Mouse (Mus musculus) limb, embryonic 14.5 days (tissue): ENCODE results near the gene Lgi4. TPM values are rescaled to one million over a fixed set of nuclear protein-coding genes. Genes with fewer than 3 reads are reported as not detected.

Experiments
- ATAC-seq: fragments of 200-750 bp; cut with Nextera tagmentation; 2 replicates; pipeline ENCODE4 v1.8.0; 2017; ENCODE audit warnings: low read depth, moderate number of reproducible peaks, moderate TSS enrichment; ENCODE audit not compliant: low FRiP score
- DNase-seq: peaks from one replicate; pipeline ENCODE4 v3.0.0-alpha.2; 2015; ENCODE audit warnings: low spot score
- H3K27ac ChIP-seq: fragments of 300-500 bp; sonication (generic); replicated peaks from 2 replicates; pipeline ENCODE4 v1.5.1; 2014; ENCODE audit warnings: low read depth, mild to moderate bottlenecking, low read length, moderate library complexity, mixed read lengths
- H3K27me3 ChIP-seq: fragments of 300-500 bp; sonication (generic); 2 replicates; pipeline ENCODE4 v1.6.1; 2014; ENCODE audit warnings: low read length, mixed read lengths; ENCODE audit not compliant: control insufficient read depth, insufficient read depth
- H3K36me3 ChIP-seq: fragments of 300-500 bp; sonication (generic); 2 replicates; pipeline ENCODE4 v1.6.1; 2014; ENCODE audit warnings: mild to moderate bottlenecking, low read length, moderate library complexity, mixed read lengths; ENCODE audit not compliant: control insufficient read depth, insufficient read depth
- H3K4me1 ChIP-seq: fragments of 300-500 bp; sonication (generic); 2 replicates; pipeline ENCODE4 v1.6.1; 2014; ENCODE audit warnings: antibody characterized with exemption, low read length, mixed read lengths; ENCODE audit not compliant: control insufficient read depth, insufficient read depth
- H3K4me2 ChIP-seq: fragments of 300-500 bp; sonication (generic); replicated peaks from 2 replicates; pipeline ENCODE4 v1.6.1; 2014; ENCODE audit warnings: low read depth, mild to moderate bottlenecking, low read length, moderate library complexity; ENCODE audit not compliant: severe bottlenecking
- H3K4me3 ChIP-seq: fragments of 300-500 bp; sonication (generic); replicated peaks from 2 replicates; pipeline ENCODE4 v1.5.1; 2014; ENCODE audit warnings: low read length
- H3K9ac ChIP-seq: fragments of 300-500 bp; sonication (generic); 2 replicates; pipeline ENCODE4 v1.6.1; 2014; ENCODE audit warnings: mild to moderate bottlenecking, low read depth, low read length, moderate library complexity; ENCODE audit not compliant: severe bottlenecking
- H3K9me3 ChIP-seq: fragments of 300-500 bp; sonication (generic); 2 replicates; pipeline ENCODE4 v1.6.1; 2016; ENCODE audit warnings: low read length; ENCODE audit not compliant: control insufficient read depth
- POLR2A ChIP-seq: fragments of 200-500 bp; IDR thresholded peaks from 2 replicates; pipeline ENCODE4 v1.8.0; 2012; ENCODE audit warnings: inconsistent platforms, mild to moderate bottlenecking, moderate library complexity, borderline replicate concordance; ENCODE audit not compliant: insufficient read depth, insufficient read length; ENCODE audit errors: extremely low read depth
- WGBS: fragments of 180-500 bp; shearing (Covaris S2); extraction: QIAGEN DNeasy Blood & Tissue Kit; methylation state at CpG from one replicate; pipeline ENCODE4 v1.1.7; 2014; 5-methylcytosine and 5-hydroxymethylcytosine counted together
- polyA plus RNA-seq, 2 experiments: library from polyadenylated mRNA; depleted of rRNA in 1 of 2; stranded (reverse) in 1 of 2; unstranded in 1 of 2; fragments of >200 nt; fragmentation: Nextera tagmentation in 1 of 2; extraction: Ambion mirVana in 1 of 2; gene quantifications; 2 replicates each; pipeline versions ENCODE4 v1.2.1 to v1.2.3; 2012 to 2014

Lgi4 gene
- polyA plus RNA-seq, 2 experiments: 1.1 to 2.0 TPM

DNA sequence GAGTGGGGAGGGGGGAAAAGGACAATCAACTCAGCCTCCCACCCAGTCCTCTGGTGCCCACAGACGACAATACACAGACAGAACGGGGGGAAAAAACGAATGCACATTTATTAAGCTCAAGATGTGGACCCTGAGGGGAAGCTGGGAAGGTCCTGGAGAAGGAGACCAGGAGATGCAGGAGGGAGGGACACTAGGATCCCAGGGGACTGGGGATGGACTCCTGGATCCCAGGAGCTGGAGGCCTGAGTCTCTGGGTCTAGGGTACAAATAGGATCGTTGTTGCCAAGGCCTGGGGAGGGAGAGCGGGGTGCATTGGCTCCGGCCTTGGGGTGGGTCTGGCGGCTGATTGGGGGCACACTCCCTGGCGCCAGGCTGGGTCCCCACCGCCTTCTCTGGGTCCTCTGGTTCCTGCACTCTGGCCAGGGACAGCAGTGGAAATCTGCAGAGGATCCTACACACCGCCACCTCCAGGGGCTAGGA is 16.7 kb upstream of the Lgi4 start, which contains the start of gene Fxyd5:
Gene Fxyd5, minus strand, starts transcription at position 51 of the 480 bp plus-strand sequence.
- peak within 1 kb of the TSS; percentile 28; the same call in 1 of the 2 replicates for H3K9ac ChIP-seq
- H3K27me3 ChIP-seq: peaks cover 34% of the 10 kb centered on the region
- 39% methylated on average over 10 of the region's 10 CpGs for WGBS
- H3K36me3 ChIP-seq: no peaks in the 10 kb centered on the region
- DNase-seq: no peak
- 0 out of 2 replicates have a peak, but pooled peaks cover 2% of the 10 kb centered on the region for H3K4me1 ChIP-seq
- H3K4me3 ChIP-seq: peak within 1 kb of the TSS; percentile 19
- no peak within 1 kb of the TSS for H3K27ac ChIP-seq
- no peaks in the 10 kb centered on the region for H3K9me3 ChIP-seq
- H3K4me2 ChIP-seq: peak within 1 kb of the TSS; percentile 40
- no peak for TF ChIP-seq POLR2A
- no peak for ATAC-seq

DNA sequence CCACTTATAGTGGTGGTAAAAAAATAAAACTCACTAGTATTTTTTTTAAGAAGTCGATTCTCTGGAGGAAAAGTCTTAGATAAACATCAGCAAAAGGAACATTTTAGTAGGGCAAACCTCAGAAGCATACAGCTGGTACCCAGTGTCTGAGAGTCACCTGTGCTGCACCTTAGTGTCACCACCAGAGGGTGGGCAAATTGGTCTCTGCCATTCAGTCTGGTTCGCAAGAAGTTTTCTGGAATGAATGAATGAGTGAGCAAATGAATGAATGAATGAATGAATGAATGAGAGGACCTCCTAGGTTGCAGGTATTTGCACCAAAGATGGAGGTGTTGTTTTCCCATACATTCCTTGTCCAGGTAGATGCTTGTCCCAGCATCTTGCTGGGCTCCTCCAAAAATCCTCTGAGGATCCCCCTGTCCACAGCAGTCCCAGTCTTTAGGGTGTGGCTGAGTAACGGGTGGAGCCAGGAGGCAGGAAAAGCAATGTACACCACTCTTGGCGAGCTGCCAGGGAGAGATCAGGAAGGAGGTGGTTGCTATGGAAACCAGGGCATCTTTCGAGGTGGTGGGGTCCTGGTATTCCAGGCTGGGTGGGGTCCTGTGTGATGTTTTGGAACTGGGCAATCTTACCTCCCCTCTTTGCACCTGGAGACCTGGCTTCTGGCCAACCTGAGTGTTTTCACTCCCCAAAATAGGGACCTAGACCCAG is 9.9 kb upstream of the Lgi4 start:
- no peak for ATAC-seq
- Histone ChIP-seq H3K4me3 (peak overlapping the region; percentile 19), H3K27me3 (peaks cover 60% of the 10 kb centered on the region), H3K4me1 (peaks cover 44% of the 10 kb centered on the region), H3K4me2 (peak overlapping the region; percentile 44), H3K9ac (no peak overlapping the region), H3K27ac (no peak overlapping the region), H3K9me3 (no peaks in the 10 kb centered on the region), H3K36me3 (no peaks in the 10 kb centered on the region)
- WGBS: 21% methylated on average over 5 of the region's 5 CpGs
- TF ChIP-seq POLR2A: no peak
- peak; percentile 34 for DNase-seq

DNA sequence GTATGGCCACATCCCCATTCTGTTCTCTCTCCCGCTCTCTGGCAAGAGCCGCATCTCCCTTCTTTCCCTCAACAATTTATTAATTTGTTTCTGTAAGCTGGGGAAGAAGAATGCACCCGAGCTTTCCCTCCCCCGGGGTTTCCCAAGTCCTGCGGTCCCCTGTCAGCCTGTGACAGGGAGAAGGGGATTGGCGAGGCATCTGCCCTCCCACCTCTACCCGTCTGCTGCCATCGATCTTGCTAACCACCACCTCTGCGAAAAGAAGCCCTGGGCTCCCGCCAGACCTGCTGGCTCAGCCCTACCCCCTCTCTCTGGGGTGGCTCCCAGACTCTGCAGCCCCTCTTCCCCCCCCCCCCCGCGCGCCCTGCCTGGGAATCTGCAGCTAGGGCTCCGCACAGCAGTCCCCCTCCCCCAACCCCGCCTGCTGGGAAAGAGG is 9.3 kb upstream of the Lgi4 start:
- no peak for DNase-seq

DNA sequence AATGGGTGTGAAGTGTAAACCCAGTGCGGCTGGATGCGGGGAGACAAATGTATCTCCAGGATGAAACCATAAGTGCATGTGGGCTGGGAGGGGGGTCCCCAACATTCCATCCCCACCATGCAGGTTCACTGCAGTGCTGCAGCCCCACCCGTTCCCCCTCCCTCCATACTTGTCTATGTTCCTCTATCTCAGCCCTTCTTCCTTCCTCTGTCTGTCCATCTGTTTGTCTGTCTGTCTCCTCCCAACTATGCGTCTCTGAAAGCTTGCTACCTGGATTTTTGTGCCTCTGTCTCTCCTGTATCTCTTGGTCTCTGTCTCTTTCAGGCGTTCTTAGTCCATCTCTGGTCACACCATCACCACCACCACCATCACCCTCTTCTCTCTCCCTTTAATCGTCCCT is 8.7 kb upstream of the Lgi4 start:
- Histone ChIP-seq H3K4me3 (peak overlapping the region; percentile 21), H3K36me3 (no peaks in the 10 kb centered on the region), H3K27me3 (peaks cover 53% of the 10 kb centered on the region), H3K4me2 (peak overlapping the region; percentile 44), H3K27ac (no peak overlapping the region), H3K9me3 (no peaks in the 10 kb centered on the region), H3K9ac (no peak overlapping the region), H3K4me1 (peaks cover 56% of the 10 kb centered on the region)
- ATAC-seq (no peak), DNase-seq (no peak)
- 2% methylated on average over 6 of the region's 6 CpGs for WGBS
- TF ChIP-seq POLR2A: no peak

More for the DNA sequence above, 9.3 kb upstream of the Lgi4 start:
- peaks cover 50% of the 10 kb centered on the region for H3K4me1 ChIP-seq
- peak overlapping the region; percentile 44 for H3K4me2 ChIP-seq
- H3K4me3 ChIP-seq: peak overlapping the region; percentile 19
- peaks cover 55% of the 10 kb centered on the region for H3K27me3 ChIP-seq
- 1% methylated on average over 12 of the region's 15 CpGs for WGBS
- H3K9ac ChIP-seq: no peak overlapping the region
- H3K9me3 ChIP-seq: no peaks in the 10 kb centered on the region
- TF ChIP-seq POLR2A: no peak
- ATAC-seq: no peak
- no peak overlapping the region for H3K27ac ChIP-seq
- H3K36me3 ChIP-seq: no peaks in the 10 kb centered on the region

DNA sequence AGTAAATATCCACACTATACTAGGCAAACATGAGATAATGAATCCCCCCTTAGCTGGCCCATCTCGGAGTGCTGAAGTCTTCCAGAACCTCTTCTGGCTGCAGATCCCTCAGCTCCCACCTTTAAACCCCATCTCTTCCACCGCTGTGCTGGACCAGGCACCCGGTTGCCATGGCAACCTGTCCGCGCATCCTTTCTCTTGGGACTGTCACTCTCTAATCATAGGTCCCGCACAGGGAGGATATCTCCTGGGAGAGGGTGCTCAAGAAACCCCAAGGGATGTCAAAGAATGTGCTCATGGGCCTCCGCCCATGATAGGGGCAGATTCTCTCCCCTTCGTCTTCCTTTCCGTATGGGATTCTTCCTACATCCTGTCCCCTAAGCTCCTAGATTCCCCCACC is 8.2 kb upstream of the Lgi4 start:
- Histone ChIP-seq H3K4me1 (peaks cover 58% of the 10 kb centered on the region), H3K36me3 (no peaks in the 10 kb centered on the region), H3K9me3 (no peaks in the 10 kb centered on the region), H3K27me3 (peaks cover 52% of the 10 kb centered on the region), H3K4me2 (peak overlapping the region; percentile 44), H3K27ac (no peak overlapping the region), H3K4me3 (peak overlapping the region; percentile 21), H3K9ac (no peak overlapping the region)
- WGBS: 3% methylated on average over 9 of the region's 9 CpGs
- DNase-seq (no peak), ATAC-seq (no peak)
- no peak for TF ChIP-seq POLR2A
